11 mouse cellular contexts compared by ENCODE assay signal in the genomic region with DNA sequence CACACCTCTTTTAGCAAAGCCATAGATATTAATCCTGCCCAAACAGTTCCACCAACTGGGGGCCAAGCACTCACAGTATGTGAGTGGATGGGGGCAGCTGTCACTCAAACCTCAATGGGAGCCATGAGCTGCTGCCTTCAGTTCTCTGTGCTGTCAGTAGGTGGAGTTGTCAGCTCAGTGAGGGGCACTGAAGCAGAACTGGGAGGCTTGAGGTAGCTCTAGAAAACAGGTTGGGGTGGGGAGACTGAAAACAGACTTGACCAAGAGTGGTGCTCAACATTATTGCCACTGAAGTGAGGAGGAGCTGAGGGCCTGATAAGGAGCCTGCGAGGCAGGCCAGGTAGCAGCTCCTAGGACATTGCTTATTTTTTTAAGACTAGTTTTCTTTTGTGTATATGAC. TPM values are rescaled to one million over a fixed set of nuclear protein-coding genes. Genes with fewer than 3 reads are reported as not detected.
A peak's percentile ranks its signal among the peaks of the same experiment; 100 is the strongest.
DNase-seq lines count a peak whose midpoint lies in the region; ATAC-seq lines count a peak whose summit lies in the region.
"Had no signal": no experiment of that assay in that cellular context is flagged by ENCODE, and none has a peak within 500 bp of the region (broad histone marks: within the 10 kb centered on the region; RNA-seq: fewer than 3 reads in every experiment).

No protein-coding gene starts in this region.

- no peak overlapping the region for H3K4me3 ChIP-seq in hindbrain, embryonic 10.5 days
- no peak overlapping the region for H3K4me3 ChIP-seq in hindbrain, embryonic 13.5 days
- no peak overlapping the region for H3K4me3 ChIP-seq in midbrain, embryonic 16.5 days (ENCODE audit: low read depth, low read length)
- H3K4me3 ChIP-seq: forebrain, embryonic 15.5 days; hindbrain, embryonic 15.5 days; neural tube, embryonic 13.5 days had no signal

- H3K27me3 ChIP-seq in hindbrain, embryonic 10.5 days (ENCODE audit: insufficient read depth, poor library complexity, severe bottlenecking) = no peaks in the 10 kb centered on the region
- H3K27me3 ChIP-seq in hindbrain, embryonic 13.5 days = no peaks in the 10 kb centered on the region
- H3K27me3 ChIP-seq in midbrain, embryonic 16.5 days (ENCODE audit: control insufficient read depth, insufficient read depth, low read depth, low read length) = no peaks in the 10 kb centered on the region
- H3K27me3 ChIP-seq: forebrain, embryonic 15.5 days; hindbrain, embryonic 15.5 days; neural tube, embryonic 13.5 days had no signal

- no peak overlapping the region for H3K9ac ChIP-seq in hindbrain, embryonic 13.5 days
- no peak overlapping the region for H3K9ac ChIP-seq in midbrain, embryonic 16.5 days (ENCODE audit: low read depth, low read length)
- H3K9ac ChIP-seq: forebrain, embryonic 15.5 days; hindbrain, embryonic 15.5 days; neural tube, embryonic 13.5 days had no signal

- no peaks in the 10 kb centered on the region for H3K9me3 ChIP-seq in hindbrain, embryonic 10.5 days
- H3K9me3 ChIP-seq in hindbrain, embryonic 13.5 days = no peaks in the 10 kb centered on the region
- no peaks in the 10 kb centered on the region for H3K9me3 ChIP-seq in midbrain, embryonic 16.5 days (replicated peaks; ENCODE audit: control insufficient read depth, low read length, poor library complexity, severe bottlenecking)
- H3K9me3 ChIP-seq: forebrain, embryonic 15.5 days; hindbrain, embryonic 15.5 days; neural tube, embryonic 13.5 days had no signal

- peaks cover 19% of the 10 kb centered on the region for H3K4me1 ChIP-seq in hindbrain, embryonic 10.5 days (replicated peaks)
- H3K4me1 ChIP-seq in hindbrain, embryonic 13.5 days (replicated peaks) = peaks cover 36% of the 10 kb centered on the region
- H3K4me1 ChIP-seq in midbrain, embryonic 16.5 days (ENCODE audit: control insufficient read depth, insufficient read depth, low read length) = peaks cover 25% of the 10 kb centered on the region

- ATAC-seq in hindbrain, embryonic 13.5 days (ENCODE audit: low FRiP score) = no peak
- ATAC-seq in midbrain, embryonic 16.5 days = no peak
- ATAC-seq: forebrain, embryonic 15.5 days had no signal

- H3K36me3 ChIP-seq in hindbrain, embryonic 10.5 days = peaks cover 5% of the 10 kb centered on the region
- H3K36me3 ChIP-seq in hindbrain, embryonic 13.5 days = peaks cover 16% of the 10 kb centered on the region
- H3K36me3 ChIP-seq in midbrain, embryonic 16.5 days (ENCODE audit: control insufficient read depth, insufficient read depth, low read length) = no peaks in the 10 kb centered on the region
- H3K36me3 ChIP-seq: forebrain, embryonic 15.5 days; hindbrain, embryonic 15.5 days had no signal

- H3K4me2 ChIP-seq in hindbrain, embryonic 13.5 days = no peak overlapping the region
- no peak overlapping the region for H3K4me2 ChIP-seq in midbrain, embryonic 16.5 days (ENCODE audit: low read length)
- H3K4me2 ChIP-seq: forebrain, embryonic 15.5 days; hindbrain, embryonic 15.5 days; neural tube, embryonic 13.5 days had no signal

- peak; percentile 5 for DNase-seq in hindbrain, embryonic 10.5 days (ENCODE audit: low spot score)
- DNase-seq in CD4-positive helper T cell, adult 2 months (ENCODE audit: low read depth, low spot score) = peak; percentile 7
- DNase-seq in ZHBTc4 (ENCODE audit: low read depth, low spot score) = peak; percentile 49
- peak; percentile 39 to 60 for DNase-seq in lung, postnatal 4 days
- no peak for DNase-seq in neural tube, embryonic 10.5 days (ENCODE audit: extremely low spot score, low spot score)
- no peak for DNase-seq in cerebellum, adult 9-10 months

- H3K27ac ChIP-seq in hindbrain, embryonic 10.5 days = no peak overlapping the region
- H3K27ac ChIP-seq in hindbrain, embryonic 13.5 days = no peak overlapping the region
- H3K27ac ChIP-seq in midbrain, embryonic 16.5 days (ENCODE audit: low read length) = no peak overlapping the region
- H3K27ac ChIP-seq: forebrain, embryonic 15.5 days; hindbrain, embryonic 15.5 days; neural tube, embryonic 13.5 days had no signal

- WGBS in hindbrain, embryonic 10.5 days = 87% methylated on average over 1 of the region's 1 CpGs
- 89% methylated on average over 1 of the region's 1 CpGs for WGBS in hindbrain, embryonic 13.5 days
- WGBS in midbrain, embryonic 16.5 days = 81% methylated on average over 1 of the region's 1 CpGs

RNA-seq across cellular contexts. Expression of a gene that starts 5.3 kb away (rescaled TPM):
- polyA plus RNA-seq in hindbrain, embryonic 10.5 days (2016; fragmentation: Nextera tagmentation; extraction: Ambion mirVana) = 76.0 and 97.4 TPM in 2 replicates
- 151 and 154 TPM in 2 replicates for polyA plus RNA-seq in hindbrain, embryonic 13.5 days (2015; fragmentation: Nextera tagmentation; extraction: Ambion mirVana)
- polyA plus RNA-seq in midbrain, embryonic 16.5 days (2015; fragmentation: Nextera tagmentation; extraction: Ambion mirVana) = 198 and 209 TPM in 2 replicates

RNA-seq across cellular contexts. Expression of a gene that starts 21.0 kb away (rescaled TPM):
- polyA plus RNA-seq in hindbrain, embryonic 10.5 days (2016; fragmentation: Nextera tagmentation; extraction: Ambion mirVana) = 0.44 and 0.89 TPM in 2 replicates
- polyA plus RNA-seq in hindbrain, embryonic 13.5 days (2015; fragmentation: Nextera tagmentation; extraction: Ambion mirVana) = 9.6 TPM in 2 replicates
- 16.5 and 17.8 TPM in 2 replicates for polyA plus RNA-seq in midbrain, embryonic 16.5 days (2015; fragmentation: Nextera tagmentation; extraction: Ambion mirVana)

RNA-seq across cellular contexts. Expression of a gene that starts 33.5 kb away (rescaled TPM):
- 79.5 and 106 TPM in 2 replicates for polyA plus RNA-seq in hindbrain, embryonic 10.5 days (2016; fragmentation: Nextera tagmentation; extraction: Ambion mirVana)
- 241 and 254 TPM in 2 replicates for polyA plus RNA-seq in hindbrain, embryonic 13.5 days (2015; fragmentation: Nextera tagmentation; extraction: Ambion mirVana)
- 293 and 338 TPM in 2 replicates for polyA plus RNA-seq in midbrain, embryonic 16.5 days (2015; fragmentation: Nextera tagmentation; extraction: Ambion mirVana)

RNA-seq across cellular contexts. Expression of a gene that starts 39.5 kb away (rescaled TPM):
- 0.42 and 0.82 TPM in 2 replicates for polyA plus RNA-seq in hindbrain, embryonic 10.5 days (2016; fragmentation: Nextera tagmentation; extraction: Ambion mirVana)
- 0.38 and 0.62 TPM in 2 replicates for polyA plus RNA-seq in hindbrain, embryonic 13.5 days (2015; fragmentation: Nextera tagmentation; extraction: Ambion mirVana)
- polyA plus RNA-seq in midbrain, embryonic 16.5 days (2015; fragmentation: Nextera tagmentation; extraction: Ambion mirVana) = 0.53 and 0.88 TPM in 2 replicates

Comparison
In these comparisons a context has a peak if more than half of its experiments do, and no peak if none do; other contexts are left out.
1. DNase-seq: peak in hindbrain, embryonic 10.5 days (single experiment), CD4-positive helper T cell, adult 2 months (single experiment), ZHBTc4 (single experiment) and lung, postnatal 4 days (2 of 2); none in neural tube, embryonic 10.5 days (single experiment) and cerebellum, adult 9-10 months (single experiment).